Mouse (Mus musculus): ENCODE results near the gene Dot1l. TPM values are rescaled to one million over a fixed set of nuclear protein-coding genes. Genes with fewer than 3 reads are reported as not detected.
"Not testable (repeated sequence)": the region's sequence is repeated elsewhere in the genome, so short reads cannot be mapped to it uniquely, and the experiment has no call there.

Dot1l gene
- polyA plus RNA-seq, 1 experiment from 2014 or later = 21.6 TPM

GRCm38 (mm10) chr10:80818599-80819281 is 63.7 kb downstream of the Dot1l start:
- Histone ChIP-seq H3K36me3 (no peaks in the 10 kb centered on the region), H3K4me1 (replicated peaks) (no peaks in the 10 kb centered on the region), H3K27me3 (no peaks in the 10 kb centered on the region), H3K4me2 (no peak overlapping the region), H3K27ac (replicated peaks) (no peak overlapping the region), H3K9ac (no peak overlapping the region), H3K4me3 (no peak overlapping the region), H3K9me3 (no peaks in the 10 kb centered on the region)
- 53% methylated on average over 6 of the region's 6 CpGs for WGBS
- no peak for ATAC-seq (ENCODE audit: low FRiP score, low read depth)

- no peaks in the 10 kb centered on the region for H3K36me3 ChIP-seq
- no peak overlapping the region for H3K4me2 ChIP-seq
- ATAC-seq (ENCODE audit: low FRiP score, low read depth) = no peak
- no peaks in the 10 kb centered on the region for H3K27me3 ChIP-seq
- no peak overlapping the region for H3K27ac ChIP-seq (replicated peaks)
- no peaks in the 10 kb centered on the region for H3K9me3 ChIP-seq
- no peaks in the 10 kb centered on the region for H3K4me1 ChIP-seq (replicated peaks)
- no peak overlapping the region for H3K9ac ChIP-seq
- WGBS = 57% methylated on average over 3 of the region's 3 CpGs
- no peak overlapping the region for H3K4me3 ChIP-seq
These were observed 64.4 kb downstream of the Dot1l start for GRCm38 (mm10) chr10:80819406-80819805.

GRCm38 (mm10) chr10:80821991-80822390 is 67.0 kb downstream of the Dot1l start:
- Histone ChIP-seq H3K4me1 (replicated peaks) (no peaks in the 10 kb centered on the region; the same call in 1 of the 2 replicates), H3K9ac (no peak overlapping the region), H3K27ac (replicated peaks) (no peak overlapping the region), H3K9me3 (no peaks in the 10 kb centered on the region), H3K4me2 (no peak overlapping the region), H3K27me3 (no peaks in the 10 kb centered on the region), H3K4me3 (no peak overlapping the region), H3K36me3 (no peaks in the 10 kb centered on the region)
- WGBS = 43% methylated on average over 2 of the region's 2 CpGs
- no peak for ATAC-seq (ENCODE audit: low FRiP score, low read depth)

- H3K9ac ChIP-seq = no peak overlapping the region
- H3K27me3 ChIP-seq = no peaks in the 10 kb centered on the region
- no peak overlapping the region for H3K4me3 ChIP-seq
- no peaks in the 10 kb centered on the region for H3K9me3 ChIP-seq
- no peak overlapping the region for H3K4me2 ChIP-seq
- no peaks in the 10 kb centered on the region for H3K36me3 ChIP-seq
- H3K4me1 ChIP-seq (replicated peaks) = peaks cover 2% of the 10 kb centered on the region
- H3K27ac ChIP-seq (replicated peaks) = no peak overlapping the region
- ATAC-seq (ENCODE audit: low FRiP score, low read depth) = no peak
- 91% methylated on average over 5 of the region's 5 CpGs for whole genome bisulfite sequencing
These were observed 67.5 kb downstream of the Dot1l start for GRCm38 (mm10) chr10:80822528-80822927.

GRCm38 (mm10) chr10:80823316-80823715 is 68.3 kb downstream of the Dot1l start:
- no peak overlapping the region for H3K27ac ChIP-seq (replicated peaks)
- H3K36me3 ChIP-seq = no peaks in the 10 kb centered on the region
- WGBS = 82% methylated on average over 1 of the region's 1 CpGs
- H3K4me2 ChIP-seq = no peak overlapping the region
- peaks cover 10% of the 10 kb centered on the region for H3K4me1 ChIP-seq (replicated peaks)
- no peaks in the 10 kb centered on the region for H3K9me3 ChIP-seq
- H3K9ac ChIP-seq = no peak overlapping the region
- no peaks in the 10 kb centered on the region for H3K27me3 ChIP-seq
- no peak for ATAC-seq (ENCODE audit: low FRiP score, low read depth)
- H3K4me3 ChIP-seq = no peak overlapping the region

GRCm38 (mm10) chr10:80823847-80824643 is 69.0 kb downstream of the Dot1l start:
- WGBS = 73% methylated on average over 8 of the region's 8 CpGs
- Histone ChIP-seq H3K27ac (replicated peaks) (no peak overlapping the region), H3K4me2 (no peak overlapping the region), H3K27me3 (no peaks in the 10 kb centered on the region), H3K9me3 (no peaks in the 10 kb centered on the region), H3K36me3 (0 out of 2 replicates have a peak, but pooled peaks cover under 1% of the 10 kb centered on the region), H3K4me1 (replicated peaks) (peaks cover 14% of the 10 kb centered on the region), H3K4me3 (no peak overlapping the region), H3K9ac (no peak overlapping the region)
- no peak for ATAC-seq (ENCODE audit: low FRiP score, low read depth)

- no peaks in the 10 kb centered on the region for H3K9me3 ChIP-seq
- no peaks in the 10 kb centered on the region for H3K27me3 ChIP-seq
- 81% methylated on average over 2 of the region's 2 CpGs for whole genome bisulfite sequencing
- no peak for ATAC-seq (ENCODE audit: low FRiP score, low read depth)
- H3K9ac ChIP-seq = no peak overlapping the region
- H3K4me1 ChIP-seq (replicated peaks) = peaks cover 21% of the 10 kb centered on the region
- H3K27ac ChIP-seq (replicated peaks) = no peak overlapping the region
- H3K36me3 ChIP-seq = peaks cover 8% of the 10 kb centered on the region
- no peak overlapping the region for H3K4me3 ChIP-seq
- no peak overlapping the region for H3K4me2 ChIP-seq
These were observed 69.8 kb downstream of the Dot1l start for GRCm38 (mm10) chr10:80824827-80825226.

- H3K4me2 ChIP-seq = peak within 1 kb of the TSS; percentile 95
- peaks cover 19% of the 10 kb centered on the region for H3K36me3 ChIP-seq
- peak within 1 kb of the TSS; percentile 93 for H3K27ac ChIP-seq (replicated peaks)
- WGBS = under 1% methylated on average over 81 of the region's 82 CpGs
- peak; percentile 98 for ATAC-seq (ENCODE audit: low FRiP score, low read depth)
- H3K9ac ChIP-seq = peak within 1 kb of the TSS; percentile 93
- H3K9me3 ChIP-seq = no peaks in the 10 kb centered on the region
- H3K4me1 ChIP-seq (replicated peaks) = peaks cover 25% of the 10 kb centered on the region
- peak within 1 kb of the TSS; percentile 85 for H3K4me3 ChIP-seq
- H3K27me3 ChIP-seq = no peaks in the 10 kb centered on the region
These were observed 71.4 kb downstream of the Dot1l start, which contains the start of gene Oaz1 for GRCm38 (mm10) chr10:80826151-80827062. Oaz1 (plus strand) TSS chr10:80826656.

GRCm38 (mm10) chr10:80827063-80827869 is 72.3 kb downstream of the Dot1l start:
- Histone ChIP-seq H3K4me1 (replicated peaks) (peaks cover 25% of the 10 kb centered on the region), H3K4me2 (peak overlapping the region; percentile 95), H3K9me3 (no peaks in the 10 kb centered on the region), H3K36me3 (peaks cover 19% of the 10 kb centered on the region), H3K27ac (replicated peaks) (peak overlapping the region; percentile 93), H3K9ac (peak overlapping the region; percentile 93), H3K4me3 (peak overlapping the region; percentile 85), H3K27me3 (no peaks in the 10 kb centered on the region)
- 8% methylated on average over 29 of the region's 29 CpGs for WGBS
- no peak for ATAC-seq (ENCODE audit: low FRiP score, low read depth)

GRCm38 (mm10) chr10:80827870-80828420 is 72.9 kb downstream of the Dot1l start:
- H3K4me2 ChIP-seq = peak overlapping the region; percentile 95
- peaks cover 19% of the 10 kb centered on the region for H3K36me3 ChIP-seq
- H3K27me3 ChIP-seq = no peaks in the 10 kb centered on the region
- ATAC-seq (ENCODE audit: low FRiP score, low read depth) = no peak
- peak overlapping the region; percentile 85 for H3K4me3 ChIP-seq
- 67% methylated on average over 10 of the region's 10 CpGs for WGBS
- H3K9me3 ChIP-seq = no peaks in the 10 kb centered on the region
- peaks cover 25% of the 10 kb centered on the region for H3K4me1 ChIP-seq (replicated peaks)
- no peak overlapping the region for H3K27ac ChIP-seq (replicated peaks)
- H3K9ac ChIP-seq = peak overlapping the region; percentile 93

GRCm38 (mm10) chr10:80828587-80828986 is 73.6 kb downstream of the Dot1l start:
- not testable (repeated sequence) for H3K9ac ChIP-seq; H3K9me3 ChIP-seq; H3K27ac ChIP-seq (replicated peaks); ATAC-seq (ENCODE audit: low FRiP score, low read depth); H3K27me3 ChIP-seq
- Histone ChIP-seq H3K4me2 (peak overlapping the region; percentile 95), H3K4me1 (replicated peaks) (peaks cover 25% of the 10 kb centered on the region), H3K36me3 (peaks cover 19% of the 10 kb centered on the region), H3K4me3 (peak overlapping the region; percentile 85)
- WGBS = 82% methylated on average over 9 of the region's 9 CpGs

Measured in hindbrain, embryonic 15.5 days (tissue).